Mouse (Mus musculus) limb, embryonic 11.5 days (tissue): Measurements from ENCODE around the gene Maged2. TPM values are rescaled to one million over a fixed set of nuclear protein-coding genes. Genes with fewer than 3 reads are reported as not detected.
"Not testable (repeated sequence)": the region's sequence is repeated elsewhere in the genome, so short reads cannot be mapped to it uniquely, and the experiment has no call there.

Experiments used
- ATAC-seq: fragments of 200-750 bp; cut with Nextera tagmentation; 2 replicates; pipeline ENCODE4 v1.8.0; 2017; ENCODE audit warnings: low read depth; ENCODE audit not compliant: insufficient number of reproducible peaks, low FRiP score, low TSS enrichment
- DNase-seq: peaks from one replicate; pipeline ENCODE4 v3.0.0-alpha.2; 2015; ENCODE audit warnings: low spot score
- H3K27ac ChIP-seq: fragments of 300-500 bp; sonication (generic); replicated peaks from 2 replicates; pipeline ENCODE4 v1.5.1; 2014; ENCODE audit warnings: low read depth, mild to moderate bottlenecking, low read length
- H3K27me3 ChIP-seq: fragments of 300-500 bp; sonication (generic); 2 replicates; pipeline ENCODE4 v1.6.1; 2014; ENCODE audit warnings: mild to moderate bottlenecking, low read length, mixed read lengths; ENCODE audit not compliant: control insufficient read depth, insufficient read depth
- H3K36me3 ChIP-seq: fragments of 300-500 bp; sonication (generic); 2 replicates; pipeline ENCODE4 v1.6.1; 2014; ENCODE audit warnings: mild to moderate bottlenecking, low read length, moderate library complexity, mixed read lengths; ENCODE audit not compliant: control insufficient read depth, insufficient read depth
- H3K4me1 ChIP-seq: fragments of 300-500 bp; sonication (generic); 2 replicates; pipeline ENCODE4 v1.6.1; 2014; ENCODE audit warnings: low read length, mixed read lengths; ENCODE audit not compliant: control insufficient read depth, insufficient read depth
- H3K4me2 ChIP-seq: fragments of 300-500 bp; sonication (generic); 2 replicates; pipeline ENCODE4 v1.6.1; 2014; ENCODE audit warnings: low read depth, mild to moderate bottlenecking, moderate library complexity; ENCODE audit not compliant: severe bottlenecking
- H3K4me3 ChIP-seq: fragments of 300-500 bp; sonication (generic); 2 replicates; pipeline ENCODE4 v1.5.1; 2014; ENCODE audit warnings: low read depth, low read length
- H3K9ac ChIP-seq: fragments of 300-500 bp; sonication (generic); 2 replicates; pipeline ENCODE4 v1.6.1; 2014; ENCODE audit warnings: mild to moderate bottlenecking, low read length
- H3K9me3 ChIP-seq: fragments of 300-500 bp; sonication (generic); 2 replicates; pipeline ENCODE4 v1.6.1; 2016; ENCODE audit warnings: low read length; ENCODE audit not compliant: control insufficient read depth
- WGBS: fragments of 180-500 bp; shearing (Covaris S2); extraction: QIAGEN DNeasy Blood & Tissue Kit; methylation state at CpG from one replicate; pipeline ENCODE4 v1.1.7; 2014; 5-methylcytosine and 5-hydroxymethylcytosine counted together
- polyA plus RNA-seq: library from polyadenylated mRNA; unstranded; fragments of >200 nt; fragmentation: Nextera tagmentation; extraction: Ambion mirVana; gene quantifications from 2 replicates; pipeline ENCODE4 v1.2.1, GENCODE M21; 2014

The Maged2 gene
- polyA plus RNA-seq, result 494 TPM in 2 replicates

GRCm38 (mm10) chrX:150814139-150814469 lies at the start of gene Maged2:
Maged2 (minus strand) TSS chrX:150814345.
- H3K4me2 ChIP-seq, result peak within 1 kb of the TSS; percentile 43
- no peaks in the 10 kb centered on the region for H3K9me3 ChIP-seq
- H3K27ac ChIP-seq, result peak within 1 kb of the TSS; percentile 55; the same call in 1 of the 2 replicates
- 28% methylated on average over 7 of the region's 7 CpGs for WGBS
- peak; percentile 53; the same call in 1 of the 2 replicates for ATAC-seq
- no peaks in the 10 kb centered on the region for H3K36me3 ChIP-seq
- H3K9ac ChIP-seq, result peak within 1 kb of the TSS; percentile 45; the same call in 1 of the 2 replicates
- no peaks in the 10 kb centered on the region for H3K27me3 ChIP-seq
- H3K4me1 ChIP-seq, result no peaks in the 10 kb centered on the region
- H3K4me3 ChIP-seq, result peak within 1 kb of the TSS; percentile 47
- peak; percentile 49 for DNase-seq

- WGBS, result 79% methylated on average over 8 of the region's 8 CpGs
- ATAC-seq (no peak), DNase-seq (no peak)
- no peaks in the 10 kb centered on the region for H3K4me1 ChIP-seq
- no peak overlapping the region for H3K4me3 ChIP-seq
- H3K36me3 ChIP-seq, result no peaks in the 10 kb centered on the region
- H3K27ac ChIP-seq, result no peak overlapping the region
- peaks cover 2% of the 10 kb centered on the region; the same call in 1 of the 2 replicates for H3K27me3 ChIP-seq
- no peak overlapping the region for H3K9ac ChIP-seq
- H3K9me3 ChIP-seq, result no peaks in the 10 kb centered on the region
- no peak overlapping the region for H3K4me2 ChIP-seq
Observed at GRCm38 (mm10) chrX:150848230-150848629, 34.1 kb upstream of the Maged2 start.

- WGBS, result 72% methylated on average over 4 of the region's 10 CpGs
- not testable (repeated sequence) for H3K9ac ChIP-seq, H3K9me3 ChIP-seq, H3K36me3 ChIP-seq, H3K4me2 ChIP-seq, H3K27ac ChIP-seq, DNase-seq, H3K4me1 ChIP-seq, H3K27me3 ChIP-seq, H3K4me3 ChIP-seq
- peak; percentile 97 for ATAC-seq
Observed at GRCm38 (mm10) chrX:150845480-150846205, 31.5 kb upstream of the Maged2 start.

GRCm38 (mm10) chrX:150843257-150843656 lies 29.1 kb upstream of the Maged2 start:
- WGBS, result 79% methylated on average over 1 of the region's 4 CpGs
- DNase-seq, H3K4me1 ChIP-seq, H3K27ac ChIP-seq, ATAC-seq, H3K4me3 ChIP-seq, H3K9ac ChIP-seq, H3K36me3 ChIP-seq, H3K4me2 ChIP-seq, H3K9me3 ChIP-seq, H3K27me3 ChIP-seq: not testable (repeated sequence)

GRCm38 (mm10) chrX:150830297-150830696 lies 16.2 kb upstream of the Maged2 start:
- H3K4me3 ChIP-seq, result no peak overlapping the region
- peaks cover 11% of the 10 kb centered on the region; the same call in 1 of the 2 replicates for H3K27me3 ChIP-seq
- ATAC-seq, result no peak
- DNase-seq, result no peak
- H3K27ac ChIP-seq, result no peak overlapping the region
- WGBS, result 81% methylated on average over 4 of the region's 4 CpGs
- no peak overlapping the region for H3K4me2 ChIP-seq
- no peaks in the 10 kb centered on the region for H3K36me3 ChIP-seq
- no peak overlapping the region for H3K9ac ChIP-seq
- no peaks in the 10 kb centered on the region for H3K4me1 ChIP-seq
- no peaks in the 10 kb centered on the region for H3K9me3 ChIP-seq

GRCm38 (mm10) chrX:150817278-150817677 lies 3.1 kb upstream of the Maged2 start:
- Histone ChIP-seq H3K9ac (no peak overlapping the region), H3K9me3 (no peaks in the 10 kb centered on the region), H3K36me3 (no peaks in the 10 kb centered on the region), H3K4me1 (no peaks in the 10 kb centered on the region), H3K27ac (no peak overlapping the region), H3K4me2 (no peak overlapping the region), H3K4me3 (no peak overlapping the region), H3K27me3 (no peaks in the 10 kb centered on the region)
- no peak for ATAC-seq
- DNase-seq, result no peak

GRCm38 (mm10) chrX:150815601-150816000 lies 1.5 kb upstream of the Maged2 start:
- Histone ChIP-seq H3K27ac (no peak overlapping the region), H3K4me1 (no peaks in the 10 kb centered on the region), H3K27me3 (no peaks in the 10 kb centered on the region), H3K36me3 (no peaks in the 10 kb centered on the region), H3K4me2 (no peak overlapping the region), H3K4me3 (no peak overlapping the region), H3K9ac (no peak overlapping the region), H3K9me3 (no peaks in the 10 kb centered on the region)
- 76% methylated on average over 1 of the region's 1 CpGs for WGBS
- no peak for DNase-seq
- no peak for ATAC-seq

- no peaks in the 10 kb centered on the region for H3K27me3 ChIP-seq
- H3K27ac ChIP-seq, result peak overlapping the region; percentile 55; the same call in 1 of the 2 replicates
- H3K4me1 ChIP-seq, result no peaks in the 10 kb centered on the region
- WGBS, result 15% methylated on average over 16 of the region's 16 CpGs
- peak overlapping the region; percentile 45; the same call in 1 of the 2 replicates for H3K9ac ChIP-seq
- H3K36me3 ChIP-seq, result no peaks in the 10 kb centered on the region
- H3K9me3 ChIP-seq, result no peaks in the 10 kb centered on the region
- DNase-seq (peak; percentile 64), ATAC-seq (peak; percentile 67; the same call in 1 of the 2 replicates)
- peak overlapping the region; percentile 43 for H3K4me2 ChIP-seq
- H3K4me3 ChIP-seq, result peak overlapping the region; percentile 47
Observed at GRCm38 (mm10) chrX:150813464-150814138, 544 bp downstream of the Maged2 start.
